Mouse (Mus musculus): ENCODE data around the gene AU018091. TPM values are rescaled to one million over a fixed set of nuclear protein-coding genes. Genes with fewer than 3 reads are reported as not detected.

The AU018091 gene
- polyA plus RNA-seq (2012; rRNA removed), result 0.10 and 0.16 TPM in 2 replicates

DNA sequence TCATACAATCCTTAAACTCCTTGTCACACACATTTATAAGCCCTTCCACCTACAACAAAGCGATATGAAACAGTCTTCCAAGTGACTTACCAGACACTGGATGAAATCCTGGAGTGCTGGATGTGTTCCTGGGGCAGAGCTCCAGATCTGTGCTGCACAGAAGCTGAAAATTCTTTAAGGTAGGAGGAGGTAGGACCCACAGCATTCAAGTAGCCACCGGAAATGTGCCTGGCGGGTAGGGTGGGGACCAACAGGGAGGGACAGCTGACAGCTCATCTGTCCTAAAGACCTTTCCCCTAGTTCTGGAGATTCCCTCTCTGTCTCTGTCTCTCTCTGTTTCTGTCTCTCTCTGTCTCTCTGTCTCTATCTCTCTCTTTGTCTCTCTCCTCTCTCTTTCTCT lies at the start of gene AU018091:
TSS of gene AU018091 (minus strand) at position 279 of the 400 bp plus-strand sequence.

Other genes starting within 250 kb of the AU018091 start
- gene Nlrp12, start 80.5 kb upstream of the AU018091 start, polyA plus RNA-seq (2012; rRNA removed), result 0.01 and 0.05 TPM in 2 replicates
- gene Myadm, start 119.9 kb upstream of the AU018091 start, polyA plus RNA-seq (2012; rRNA removed), result 19.2 and 49.0 TPM in 2 replicates
- 1.6 and 1.8 TPM in 2 replicates for gene Prkcg, start 120.0 kb upstream of the AU018091 start, polyA plus RNA-seq (2012; rRNA removed)
- 78.6 and 92.4 TPM in 2 replicates for gene Cacng7, start 163.8 kb upstream of the AU018091 start, polyA plus RNA-seq (2012; rRNA removed)
- 6.6 and 8.6 TPM in 2 replicates for gene Cacng8, start 221.5 kb upstream of the AU018091 start, polyA plus RNA-seq (2012; rRNA removed)

Data from central nervous system, embryonic 11.5 days (tissue).